Mouse (Mus musculus): Measurements from ENCODE around the gene Oprd1. TPM values are rescaled to one million over a fixed set of nuclear protein-coding genes. Genes with fewer than 3 reads are reported as not detected.

The Oprd1 gene
- polyA plus RNA-seq, 1 experiment from 2014 or later: not detected

- Histone ChIP-seq H3K27me3 (ENCODE audit: control insufficient read depth, insufficient read depth, low read length) (peaks cover 39% of the 10 kb centered on the region), H3K4me1 (replicated peaks; ENCODE audit: control insufficient read depth, insufficient read depth, low read length) (no peaks in the 10 kb centered on the region), H3K27ac (ENCODE audit: low read depth, low read length) (no peak overlapping the region), H3K9me3 (ENCODE audit: control insufficient read depth, low read length) (no peaks in the 10 kb centered on the region), H3K9ac (ENCODE audit: low read depth, low read length) (no peak overlapping the region), H3K36me3 (ENCODE audit: control insufficient read depth, insufficient read depth, low read length) (no peaks in the 10 kb centered on the region), H3K4me2 (replicated peaks; ENCODE audit: low read depth, low read length) (no peak overlapping the region), H3K4me3 (ENCODE audit: low read depth, low read length) (no peak overlapping the region)
- ATAC-seq (ENCODE audit: low FRiP score): no peak
- WGBS: 75% methylated on average over 5 of the region's 5 CpGs
- no peak for DNase-seq (ENCODE audit: low spot score)
Measured at GRCm38 (mm10) chr4:132146201-132146600, 1.9 kb upstream of the Oprd1 start.

DNA sequence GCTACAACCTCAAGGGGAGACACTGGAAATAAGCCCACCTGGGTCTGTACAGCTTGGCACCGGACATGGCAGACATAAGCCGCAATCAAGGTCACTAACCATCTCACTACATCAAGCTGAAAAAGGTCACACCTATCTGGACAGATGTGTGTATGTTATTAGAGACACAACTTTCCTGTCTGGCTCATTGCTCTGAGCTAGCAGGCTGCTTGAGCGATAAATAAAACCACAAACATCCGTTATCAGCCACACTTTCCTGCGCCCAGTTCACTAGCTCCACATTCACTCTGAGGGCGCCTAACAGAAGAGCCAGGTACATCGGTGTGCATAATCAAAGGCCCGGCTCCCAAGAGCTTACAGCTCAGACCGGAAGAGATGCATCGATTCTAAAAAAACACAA lies 806 bp upstream of the Oprd1 start:
- Histone ChIP-seq H3K27ac (ENCODE audit: low read depth, low read length) (no peak overlapping the region), H3K36me3 (ENCODE audit: control insufficient read depth, insufficient read depth, low read length) (no peaks in the 10 kb centered on the region), H3K4me1 (replicated peaks; ENCODE audit: control insufficient read depth, insufficient read depth, low read length) (no peaks in the 10 kb centered on the region), H3K9me3 (ENCODE audit: control insufficient read depth, low read length) (no peaks in the 10 kb centered on the region), H3K4me3 (ENCODE audit: low read depth, low read length) (no peak overlapping the region), H3K27me3 (ENCODE audit: control insufficient read depth, insufficient read depth, low read length) (peaks cover 39% of the 10 kb centered on the region), H3K9ac (ENCODE audit: low read depth, low read length) (no peak overlapping the region), H3K4me2 (replicated peaks; ENCODE audit: low read depth, low read length) (no peak overlapping the region)
- DNase-seq (ENCODE audit: low spot score) (peak; percentile 5), ATAC-seq (ENCODE audit: low FRiP score) (no peak)
- WGBS: 38% methylated on average over 10 of the region's 10 CpGs

- Histone ChIP-seq H3K9me3 (ENCODE audit: control insufficient read depth, low read length) (no peaks in the 10 kb centered on the region), H3K27ac (ENCODE audit: low read depth, low read length) (no peak overlapping the region), H3K27me3 (ENCODE audit: control insufficient read depth, insufficient read depth, low read length) (peaks cover 16% of the 10 kb centered on the region), H3K4me2 (replicated peaks; ENCODE audit: low read depth, low read length) (no peak overlapping the region), H3K36me3 (ENCODE audit: control insufficient read depth, insufficient read depth, low read length) (no peaks in the 10 kb centered on the region), H3K9ac (ENCODE audit: low read depth, low read length) (no peak overlapping the region), H3K4me1 (replicated peaks; ENCODE audit: control insufficient read depth, insufficient read depth, low read length) (no peaks in the 10 kb centered on the region), H3K4me3 (ENCODE audit: low read depth, low read length) (no peak overlapping the region)
- DNase-seq (ENCODE audit: low spot score) (no peak), ATAC-seq (ENCODE audit: low FRiP score) (no peak)
- 93% methylated on average over 2 of the region's 2 CpGs for WGBS
Measured at GRCm38 (mm10) chr4:132138640-132139039, 5.6 kb downstream of the Oprd1 start.

- no peak for DNase-seq (ENCODE audit: low spot score)
- ATAC-seq (ENCODE audit: low FRiP score): no peak
- 79% methylated on average over 7 of the region's 7 CpGs for WGBS
Measured at GRCm38 (mm10) chr4:132137013-132137412, 7.3 kb downstream of the Oprd1 start.

DNA sequence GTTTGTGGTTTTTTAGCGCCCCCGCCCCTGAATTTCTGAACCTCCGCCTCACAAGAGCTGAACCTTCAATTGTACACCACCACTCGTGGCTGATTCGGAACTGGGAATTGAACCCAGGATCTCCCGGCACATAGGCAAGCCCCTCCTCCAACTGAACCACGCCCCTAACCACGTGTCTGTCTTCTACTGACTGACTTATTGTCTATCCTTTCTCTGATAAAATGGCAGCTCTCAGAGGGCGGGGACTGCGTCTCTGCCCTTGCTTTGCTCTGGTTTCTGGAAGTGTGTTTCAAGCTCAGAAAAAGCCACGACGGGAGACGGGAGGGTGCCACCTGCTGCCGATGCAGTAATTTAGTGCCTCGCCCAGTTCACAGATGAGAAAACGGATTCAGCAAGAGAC lies 10.4 kb downstream of the Oprd1 start:
- Histone ChIP-seq H3K27ac (ENCODE audit: low read depth, low read length) (no peak overlapping the region), H3K4me3 (ENCODE audit: low read depth, low read length) (no peak overlapping the region), H3K9ac (ENCODE audit: low read depth, low read length) (no peak overlapping the region), H3K9me3 (ENCODE audit: control insufficient read depth, low read length) (no peaks in the 10 kb centered on the region), H3K4me1 (replicated peaks; ENCODE audit: control insufficient read depth, insufficient read depth, low read length) (no peaks in the 10 kb centered on the region), H3K4me2 (replicated peaks; ENCODE audit: low read depth, low read length) (no peak overlapping the region), H3K27me3 (ENCODE audit: control insufficient read depth, insufficient read depth, low read length) (no peaks in the 10 kb centered on the region), H3K36me3 (ENCODE audit: control insufficient read depth, insufficient read depth, low read length) (no peaks in the 10 kb centered on the region)
- DNase-seq (ENCODE audit: low spot score) (no peak), ATAC-seq (ENCODE audit: low FRiP score) (no peak)
- WGBS: 68% methylated on average over 16 of the region's 16 CpGs

More at GRCm38 (mm10) chr4:132137013-132137412, 7.3 kb downstream of the Oprd1 start:
- Histone ChIP-seq H3K27me3 (ENCODE audit: control insufficient read depth, insufficient read depth, low read length) (no peaks in the 10 kb centered on the region), H3K4me1 (replicated peaks; ENCODE audit: control insufficient read depth, insufficient read depth, low read length) (no peaks in the 10 kb centered on the region), H3K4me3 (ENCODE audit: low read depth, low read length) (no peak overlapping the region), H3K36me3 (ENCODE audit: control insufficient read depth, insufficient read depth, low read length) (no peaks in the 10 kb centered on the region), H3K9me3 (ENCODE audit: control insufficient read depth, low read length) (no peaks in the 10 kb centered on the region), H3K9ac (ENCODE audit: low read depth, low read length) (no peak overlapping the region), H3K27ac (ENCODE audit: low read depth, low read length) (no peak overlapping the region), H3K4me2 (replicated peaks; ENCODE audit: low read depth, low read length) (no peak overlapping the region)

DNA sequence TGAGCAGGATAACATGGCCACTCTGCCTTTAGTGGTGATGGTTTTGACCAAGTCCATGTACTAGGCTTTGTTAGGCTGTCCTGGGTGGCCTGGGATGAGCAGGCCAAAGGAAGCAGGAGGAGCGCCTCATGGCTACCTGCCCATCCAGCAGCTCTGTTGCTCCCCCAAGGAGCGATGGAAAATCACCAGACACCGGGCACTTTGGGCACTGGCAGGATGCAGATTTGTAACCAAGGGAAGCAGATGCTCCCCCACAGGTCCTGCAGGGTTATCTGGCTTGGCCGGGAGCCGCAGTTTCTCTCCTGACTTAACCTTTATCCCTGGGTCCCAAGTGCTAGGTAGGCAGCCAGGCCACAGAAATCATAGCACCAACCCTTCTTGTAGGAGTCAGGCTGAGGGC lies 10.9 kb downstream of the Oprd1 start:
- Histone ChIP-seq H3K36me3 (ENCODE audit: control insufficient read depth, insufficient read depth, low read length) (no peaks in the 10 kb centered on the region), H3K4me1 (replicated peaks; ENCODE audit: control insufficient read depth, insufficient read depth, low read length) (no peaks in the 10 kb centered on the region), H3K27me3 (ENCODE audit: control insufficient read depth, insufficient read depth, low read length) (no peaks in the 10 kb centered on the region), H3K9me3 (ENCODE audit: control insufficient read depth, low read length) (no peaks in the 10 kb centered on the region), H3K27ac (ENCODE audit: low read depth, low read length) (no peak overlapping the region), H3K9ac (ENCODE audit: low read depth, low read length) (no peak overlapping the region), H3K4me3 (ENCODE audit: low read depth, low read length) (no peak overlapping the region), H3K4me2 (replicated peaks; ENCODE audit: low read depth, low read length) (no peak overlapping the region)
- WGBS: 90% methylated on average over 5 of the region's 5 CpGs
- no peak for DNase-seq (ENCODE audit: low spot score)
- no peak for ATAC-seq (ENCODE audit: low FRiP score)

- Histone ChIP-seq H3K9me3 (ENCODE audit: control insufficient read depth, low read length) (no peaks in the 10 kb centered on the region), H3K4me1 (replicated peaks; ENCODE audit: control insufficient read depth, insufficient read depth, low read length) (no peaks in the 10 kb centered on the region), H3K27me3 (ENCODE audit: control insufficient read depth, insufficient read depth, low read length) (no peaks in the 10 kb centered on the region), H3K36me3 (ENCODE audit: control insufficient read depth, insufficient read depth, low read length) (no peaks in the 10 kb centered on the region), H3K27ac (ENCODE audit: low read depth, low read length) (no peak overlapping the region), H3K4me2 (replicated peaks; ENCODE audit: low read depth, low read length) (no peak overlapping the region), H3K9ac (ENCODE audit: low read depth, low read length) (no peak overlapping the region), H3K4me3 (ENCODE audit: low read depth, low read length) (no peak overlapping the region)
- WGBS: 88% methylated on average over 7 of the region's 7 CpGs
- ATAC-seq (ENCODE audit: low FRiP score): no peak
- DNase-seq (ENCODE audit: low spot score): no peak
Measured at GRCm38 (mm10) chr4:132132297-132132696, 12.0 kb downstream of the Oprd1 start.

DNA sequence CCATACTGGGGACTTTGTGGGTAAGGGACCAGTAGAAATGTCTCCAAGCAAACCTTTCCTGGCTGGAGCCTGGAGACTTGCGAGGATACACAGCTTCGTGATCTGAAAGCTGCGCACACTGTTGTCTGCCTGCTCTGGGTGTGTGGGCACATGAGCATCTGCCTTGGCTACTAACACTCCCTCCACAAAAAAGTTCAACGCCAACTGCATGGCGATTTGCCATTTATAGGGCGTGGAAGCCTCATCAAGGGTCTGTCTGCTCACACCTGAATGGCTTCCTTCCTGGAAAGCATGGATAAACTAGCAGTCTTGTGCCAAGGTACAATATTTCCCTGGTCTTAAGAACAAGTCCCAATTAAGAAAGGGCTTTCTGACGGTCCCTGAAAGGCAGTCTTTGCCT lies 12.5 kb downstream of the Oprd1 start:
- H3K36me3 ChIP-seq (ENCODE audit: control insufficient read depth, insufficient read depth, low read length): no peaks in the 10 kb centered on the region
- no peak overlapping the region for H3K9ac ChIP-seq (ENCODE audit: low read depth, low read length)
- no peaks in the 10 kb centered on the region for H3K9me3 ChIP-seq (ENCODE audit: control insufficient read depth, low read length)
- H3K4me2 ChIP-seq (replicated peaks; ENCODE audit: low read depth, low read length): no peak overlapping the region
- ATAC-seq (ENCODE audit: low FRiP score): no peak
- H3K4me3 ChIP-seq (ENCODE audit: low read depth, low read length): no peak overlapping the region
- H3K27ac ChIP-seq (ENCODE audit: low read depth, low read length): no peak overlapping the region
- DNase-seq (ENCODE audit: low spot score): no peak
- H3K4me1 ChIP-seq (replicated peaks; ENCODE audit: control insufficient read depth, insufficient read depth, low read length): no peaks in the 10 kb centered on the region
- WGBS: 92% methylated on average over 7 of the region's 7 CpGs
- H3K27me3 ChIP-seq (ENCODE audit: control insufficient read depth, insufficient read depth, low read length): no peaks in the 10 kb centered on the region

- H3K27me3 ChIP-seq (ENCODE audit: control insufficient read depth, insufficient read depth, low read length): no peaks in the 10 kb centered on the region
- H3K36me3 ChIP-seq (ENCODE audit: control insufficient read depth, insufficient read depth, low read length): no peaks in the 10 kb centered on the region
- H3K9ac ChIP-seq (ENCODE audit: low read depth, low read length): no peak overlapping the region
- H3K9me3 ChIP-seq (ENCODE audit: control insufficient read depth, low read length): no peaks in the 10 kb centered on the region
- H3K27ac ChIP-seq (ENCODE audit: low read depth, low read length): no peak overlapping the region
- H3K4me2 ChIP-seq (replicated peaks; ENCODE audit: low read depth, low read length): no peak overlapping the region
- 90% methylated on average over 9 of the region's 9 CpGs for WGBS
- DNase-seq (ENCODE audit: low spot score): no peak
- no peak for ATAC-seq (ENCODE audit: low FRiP score)
- H3K4me1 ChIP-seq (replicated peaks; ENCODE audit: control insufficient read depth, insufficient read depth, low read length): no peaks in the 10 kb centered on the region
- H3K4me3 ChIP-seq (ENCODE audit: low read depth, low read length): no peak overlapping the region
Measured at GRCm38 (mm10) chr4:132131116-132131515, 13.2 kb downstream of the Oprd1 start.
